Mouse (Mus musculus): ENCODE data around the gene Sdc3.

The Sdc3 gene

DNA sequence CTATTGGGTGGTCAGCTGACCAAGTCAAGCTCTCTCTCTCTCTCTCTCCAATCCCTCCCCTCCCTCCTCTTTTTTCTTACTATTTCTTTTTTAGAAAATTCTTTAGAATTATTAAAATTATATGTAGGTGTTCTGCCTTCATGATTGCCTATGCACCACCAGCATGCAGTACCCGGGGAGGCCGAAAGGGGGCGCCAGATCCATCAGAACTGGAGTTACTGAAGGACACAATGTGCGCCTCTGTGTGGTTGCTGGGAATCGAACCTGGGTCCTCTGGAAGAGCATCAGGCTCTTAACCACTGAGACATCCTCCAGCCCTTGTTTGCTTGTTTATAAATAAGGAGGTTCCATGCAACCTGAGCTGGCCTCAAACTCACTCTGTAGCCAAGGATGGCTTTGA lies 81.1 kb downstream of the Sdc3 start:
- DNase-seq (ENCODE audit: low read depth in 2 of 2, low spot score in 2 of 2): no peak

DNA sequence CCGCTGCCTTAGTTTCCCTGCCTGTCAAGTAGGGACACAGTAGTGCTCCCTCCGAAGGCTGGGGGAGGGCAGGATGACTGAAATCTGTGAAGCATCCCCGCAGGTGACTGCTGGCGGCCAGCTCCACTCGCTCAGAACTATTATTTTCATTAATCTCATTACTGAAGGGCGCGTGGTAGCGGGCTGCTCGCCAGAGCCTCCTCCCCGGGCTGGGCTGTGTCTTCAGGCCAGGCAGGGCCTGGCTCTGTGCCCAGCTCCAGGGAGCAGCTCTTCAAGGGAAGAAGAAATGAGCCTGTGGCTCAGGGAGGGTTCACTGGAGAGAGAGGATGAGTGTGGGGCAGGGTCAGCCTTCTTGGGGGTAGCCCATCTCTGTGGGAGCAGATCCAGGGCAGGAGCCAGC lies 82.3 kb downstream of the Sdc3 start:
- no peak for DNase-seq (ENCODE audit: low read depth in 2 of 2, low spot score in 2 of 2)

Data from CD8-positive naive resting alpha-beta T cell, adult 2 months (primary cell).